In genomic region chr11:54595053-54595452, GRCm38 (mm10) we compare ENCODE assay signal across 8 mouse cellular contexts.
A peak's percentile ranks its signal among the peaks of the same experiment; 100 is the strongest.
DNase-seq lines count a peak whose midpoint lies in the region; ATAC-seq and TF ChIP-seq lines count a peak whose summit lies in the region.
"Had no signal": no experiment of that assay in that cellular context is flagged by ENCODE, and none has a peak within 500 bp of the region (broad histone marks: within the 10 kb centered on the region; RNA-seq: fewer than 3 reads in every experiment).

No protein-coding gene starts in this region.

- H3K36me3 ChIP-seq in lung, postnatal 0 days (ENCODE audit: insufficient read depth, low read length) = no peaks in the 10 kb centered on the region
- H3K36me3 ChIP-seq in intestine, embryonic 15.5 days = no peaks in the 10 kb centered on the region
- no peaks in the 10 kb centered on the region for H3K36me3 ChIP-seq in forebrain, embryonic 15.5 days

- WGBS in lung, postnatal 0 days = 43% methylated on average over 4 of the region's 4 CpGs
- WGBS in intestine, embryonic 15.5 days = 60% methylated on average over 4 of the region's 4 CpGs
- 77% methylated on average over 4 of the region's 4 CpGs for WGBS in forebrain, embryonic 15.5 days

- H3K27ac ChIP-seq in lung, postnatal 0 days (ENCODE audit: low read length) = no peak overlapping the region
- no peak overlapping the region for H3K27ac ChIP-seq in intestine, embryonic 15.5 days
- no peak overlapping the region for H3K27ac ChIP-seq in forebrain, embryonic 15.5 days (replicated peaks)
- H3K27ac ChIP-seq: kidney, postnatal 0 days had no signal

- no peaks in the 10 kb centered on the region for H3K9me3 ChIP-seq in lung, postnatal 0 days (ENCODE audit: low read length)
- H3K9me3 ChIP-seq in intestine, embryonic 15.5 days = no peaks in the 10 kb centered on the region
- H3K9me3 ChIP-seq in forebrain, embryonic 15.5 days = no peaks in the 10 kb centered on the region

- no peaks in the 10 kb centered on the region for H3K27me3 ChIP-seq in lung, postnatal 0 days (replicated peaks; ENCODE audit: insufficient read depth, low read length)
- no peaks in the 10 kb centered on the region for H3K27me3 ChIP-seq in intestine, embryonic 15.5 days (replicated peaks)
- no peaks in the 10 kb centered on the region for H3K27me3 ChIP-seq in forebrain, embryonic 15.5 days

- H3K9ac ChIP-seq in lung, postnatal 0 days (replicated peaks; ENCODE audit: low read depth) = no peak overlapping the region
- no peak overlapping the region for H3K9ac ChIP-seq in intestine, embryonic 15.5 days
- H3K9ac ChIP-seq in forebrain, embryonic 15.5 days (replicated peaks) = no peak overlapping the region

- peaks cover 3% of the 10 kb centered on the region; the same call in 1 of the 2 replicates for H3K4me1 ChIP-seq in lung, postnatal 0 days (ENCODE audit: insufficient read depth, low read depth, low read length)
- H3K4me1 ChIP-seq in intestine, embryonic 15.5 days (replicated peaks) = 0 out of 2 replicates have a peak, but pooled peaks cover 2% of the 10 kb centered on the region
- H3K4me1 ChIP-seq in forebrain, embryonic 15.5 days = peaks cover 14% of the 10 kb centered on the region

- no peak overlapping the region for H3K4me2 ChIP-seq in lung, postnatal 0 days (replicated peaks; ENCODE audit: low read depth, low read length)
- H3K4me2 ChIP-seq in intestine, embryonic 15.5 days (replicated peaks) = no peak overlapping the region
- no peak overlapping the region for H3K4me2 ChIP-seq in forebrain, embryonic 15.5 days (replicated peaks)

- TF ChIP-seq EP300 in lung, postnatal 0 days (IDR thresholded peaks at IDR 0.05) = no peak

- no peak overlapping the region for H3K4me3 ChIP-seq in lung, postnatal 0 days (ENCODE audit: low read depth, low read length)
- no peak overlapping the region for H3K4me3 ChIP-seq in intestine, embryonic 15.5 days (replicated peaks)
- no peak overlapping the region for H3K4me3 ChIP-seq in forebrain, embryonic 15.5 days

- ATAC-seq in lung, postnatal 0 days = no peak
- ATAC-seq in intestine, embryonic 15.5 days = peak; percentile 61
- ATAC-seq in forebrain, embryonic 15.5 days (replicated peaks) = no peak

- DNase-seq in lung, postnatal 0 days (ENCODE audit: low spot score) = peak; percentile 20
- no peak for DNase-seq in lung, postnatal 4 days
- DNase-seq in c-Kit-positive CD71-positive TER-119-negative erythroid progenitor cells, embryonic 14.5 days (ENCODE audit: low read depth) = peak; percentile 68
- peak; percentile 31 to 42 for DNase-seq in right cerebral cortex, postnatal 10 days (ENCODE audit: low spot score in 2 of 2)
- no peak for DNase-seq in urinary bladder, adult 2 months (ENCODE audit: low spot score)

- TF ChIP-seq CTCF in lung, postnatal 0 days (IDR thresholded peaks at IDR 0.05) = 0 out of 2 replicates have a peak, but pooled peaks have one; percentile 7

Comparison
In these comparisons a context has a peak if more than half of its experiments do, and no peak if none do; other contexts are left out.
1. DNase-seq: peak in lung, postnatal 0 days (single experiment), c-Kit-positive CD71-positive TER-119-negative erythroid progenitor cells, embryonic 14.5 days (single experiment) and right cerebral cortex, postnatal 10 days (2 of 2); none in lung, postnatal 4 days (0 of 2) and urinary bladder, adult 2 months (single experiment).